Mouse (Mus musculus): ENCODE data around the gene Prl7d1. TPM values are rescaled to one million over a fixed set of nuclear protein-coding genes. Genes with fewer than 3 reads are reported as not detected.
"Not testable (repeated sequence)": the region's sequence is repeated elsewhere in the genome, so short reads cannot be mapped to it uniquely, and the experiment has no call there.

Gene Prl7d1
- not detected for total RNA-seq (2021)
- long read RNA-seq, experiment 1: 0 reads
- long read RNA-seq, experiment 2: 0 reads

GRCm38 (mm10) chr13:27716636-27717035 is at the start of gene Prl7d1:
Gene Prl7d1, minus strand, starts transcription at chr13:27716736.
- no peak for DNase-seq (ENCODE audit: low spot score in 2 of 2)
- no peak within 1 kb of the TSS for H3K4me3 ChIP-seq
- no peak for TF ChIP-seq CTCF (conservative IDR thresholded peaks at IDR 0.05)

GRCm38 (mm10) chr13:27734512-27735186 is 18.1 kb upstream of the Prl7d1 start:
- DNase-seq (ENCODE audit: low spot score in 2 of 2): no peak
- H3K27ac ChIP-seq: no peak overlapping the region
- no peak overlapping the region for H3K4me3 ChIP-seq
- TF ChIP-seq CTCF (conservative IDR thresholded peaks at IDR 0.05): no peak

More at GRCm38 (mm10) chr13:27716636-27717035, at the start of gene Prl7d1:
- no peak within 1 kb of the TSS for H3K27ac ChIP-seq

DNA sequence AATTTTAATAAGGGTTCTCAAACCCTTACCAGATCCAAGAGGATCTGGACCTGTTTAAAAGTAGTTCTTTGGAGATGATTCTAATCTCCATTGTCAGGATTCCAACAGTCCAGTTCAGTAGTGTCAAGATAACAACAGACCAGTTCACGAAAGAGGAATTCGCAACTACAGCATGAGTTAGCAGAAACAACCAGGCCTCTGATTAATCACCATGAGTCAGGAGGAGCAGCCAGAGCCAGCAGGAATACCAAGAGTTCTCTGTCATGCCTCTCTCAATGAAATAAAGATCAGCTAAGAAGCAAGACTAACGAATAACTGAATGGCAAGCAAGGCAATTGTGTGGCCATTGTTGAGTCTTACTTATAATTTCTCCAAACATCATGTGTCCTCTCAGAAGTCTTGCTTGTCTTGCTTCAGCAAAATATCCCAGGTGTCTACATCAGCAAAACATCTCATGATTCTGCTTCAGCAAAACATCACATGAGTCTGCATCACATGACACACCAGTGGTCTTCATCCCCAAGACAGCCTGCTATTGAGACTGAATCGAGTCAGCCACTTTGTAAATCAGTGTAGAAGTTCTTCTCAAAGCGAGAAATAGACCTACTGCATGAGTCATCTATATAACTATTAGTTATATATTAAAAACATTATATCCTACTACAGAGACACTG is 13.9 kb upstream of the Prl7d1 start:
- H3K4me3 ChIP-seq; DNase-seq (ENCODE audit: low spot score in 2 of 2); H3K27ac ChIP-seq: not testable (repeated sequence)

- H3K27ac ChIP-seq; DNase-seq (ENCODE audit: low spot score in 2 of 2); H3K4me3 ChIP-seq: not testable (repeated sequence)
Observed at GRCm38 (mm10) chr13:27725057-27725456, 8.5 kb upstream of the Prl7d1 start.

DNA sequence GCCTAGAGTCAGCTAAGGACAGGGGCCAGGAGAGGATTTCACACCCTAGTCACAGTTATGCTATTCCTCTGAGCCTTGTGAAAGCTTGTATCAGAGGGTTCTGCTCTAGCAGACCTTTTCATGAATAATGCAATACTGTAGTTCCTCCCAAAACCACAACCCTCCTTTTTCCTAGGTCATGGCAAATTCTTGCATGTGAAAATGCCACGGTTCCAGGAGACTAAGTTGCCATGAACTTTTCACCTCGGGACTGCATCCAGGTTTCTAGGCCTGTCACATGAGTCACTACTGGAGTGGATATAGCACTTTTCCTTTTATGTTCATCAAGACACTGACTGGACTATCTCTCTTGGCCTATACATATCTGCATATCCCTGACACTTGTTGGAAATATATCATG is 10.0 kb downstream of the Prl7d1 start:
- Histone ChIP-seq H3K4me3 (no peak overlapping the region), H3K27ac (no peak overlapping the region)
- no peak for DNase-seq (ENCODE audit: low spot score in 2 of 2)
- TF ChIP-seq CTCF (conservative IDR thresholded peaks at IDR 0.05): no peak

GRCm38 (mm10) chr13:27667936-27668335 is 48.6 kb downstream of the Prl7d1 start, which contains the start of gene Prl7a2:
Gene Prl7a2, minus strand, starts transcription at chr13:27668036.
- H3K4me3 ChIP-seq: no peak within 1 kb of the TSS
- no peak for TF ChIP-seq CTCF (conservative IDR thresholded peaks at IDR 0.05)
- no peak for DNase-seq (ENCODE audit: low spot score in 2 of 2)
- no peak within 1 kb of the TSS for H3K27ac ChIP-seq

GRCm38 (mm10) chr13:27660747-27661146 is 55.8 kb downstream of the Prl7d1 start:
- DNase-seq (ENCODE audit: low spot score in 2 of 2): no peak
- H3K27ac ChIP-seq: no peak overlapping the region
- TF ChIP-seq CTCF (conservative IDR thresholded peaks at IDR 0.05): no peak
- no peak overlapping the region for H3K4me3 ChIP-seq

Other genes with a start within 250 kb of the Prl7d1 start
- not detected for gene Prl8a8, start 203.5 kb downstream of the Prl7d1 start, total RNA-seq (2021)
- gene Prl8a9, start 152.1 kb downstream of the Prl7d1 start, total RNA-seq (2021): not detected
- not detected for gene Prl8a1, start 134.6 kb downstream of the Prl7d1 start, total RNA-seq (2021)
- gene Prl7b1, start 106.2 kb downstream of the Prl7d1 start, total RNA-seq (2021): not detected
- gene Prl7a1, start 74.2 kb downstream of the Prl7d1 start, total RNA-seq (2021): not detected
- not detected for gene Prl7a2, start 48.7 kb downstream of the Prl7d1 start, total RNA-seq (2021)
- gene Prl7c1, start 64.1 kb upstream of the Prl7d1 start, total RNA-seq (2021): not detected
- not detected for gene Prl2a1, start 84.9 kb upstream of the Prl7d1 start, total RNA-seq (2021)
- not detected for gene Prl2c1, start 132.6 kb upstream of the Prl7d1 start, total RNA-seq (2021)

Data from layer of hippocampus, adult 2 months (tissue).